Mouse (Mus musculus) heart, adult 2 months (tissue): ENCODE data around the gene Daxx.

Source experiments
- CTCF ChIP-seq: fragments of 200-600 bp; IDR thresholded peaks from 2 replicates; pipeline ENCODE4 v1.8.1; 2022; ENCODE audit warnings: antibody characterized with exemption, mild to moderate bottlenecking, moderate library complexity
- EP300 ChIP-seq: fragments of 200-500 bp; IDR thresholded peaks from 2 replicates; pipeline ENCODE4 v1.6.1; 2011; ENCODE audit warnings: low read depth, low read length, control low read depth; ENCODE audit not compliant: insufficient read depth
- POLR2A ChIP-seq: fragments of 200-500 bp; IDR thresholded peaks from 2 replicates; pipeline ENCODE4 v1.6.1; 2011; ENCODE audit warnings: mild to moderate bottlenecking, low read depth, low read length, control low read depth; ENCODE audit not compliant: insufficient read depth

DNA sequence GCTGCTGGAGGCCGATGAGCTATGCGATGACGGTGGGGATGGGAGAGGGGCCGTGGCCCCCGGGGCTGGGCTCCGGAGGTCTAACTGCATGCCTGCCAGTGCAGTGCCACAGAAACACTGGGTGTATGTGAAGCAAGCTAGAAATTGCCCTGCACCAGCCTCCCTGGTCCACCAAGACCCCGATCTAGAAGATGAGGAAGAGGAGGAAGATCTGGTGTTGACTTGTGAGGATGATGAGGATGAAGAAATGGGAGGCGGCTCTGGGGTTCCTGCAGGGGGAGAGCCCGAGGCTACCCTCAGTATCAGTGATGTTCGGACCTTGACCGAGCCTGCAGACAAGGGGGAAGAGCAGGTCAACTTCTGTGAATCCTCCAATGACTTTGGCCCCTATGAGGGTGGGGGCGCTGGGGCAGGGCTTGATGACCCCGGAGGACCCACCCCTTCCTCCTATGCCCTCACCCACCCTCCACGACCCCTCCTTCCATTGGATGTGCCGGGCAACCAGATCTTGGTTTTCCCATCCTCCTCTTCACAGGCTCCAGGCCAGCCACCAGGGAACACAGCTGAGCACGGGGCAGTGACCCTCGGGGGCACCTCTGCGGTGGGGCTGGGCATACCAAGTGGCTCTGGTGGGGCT lies 8.6 kb downstream of the Daxx start:
- TF ChIP-seq CTCF: no peak
- TF ChIP-seq EP300: no peak
- TF ChIP-seq POLR2A: no peak
